Mouse (Mus musculus) adrenal gland, postnatal 25 days (tissue): ENCODE measurements at regions not wholly inside any gene's neighbourhood (a gene's known extent, or its start where the extent isn't known, plus 50 kb on each side); places are given as distances from the start of the nearest gene placed in this dataset.

ENCODE experiments used
- DNase-seq: peaks from one replicate; pipeline ENCODE4 v3.0.0; 2021; ENCODE audit warnings: mixed read lengths

DNA sequence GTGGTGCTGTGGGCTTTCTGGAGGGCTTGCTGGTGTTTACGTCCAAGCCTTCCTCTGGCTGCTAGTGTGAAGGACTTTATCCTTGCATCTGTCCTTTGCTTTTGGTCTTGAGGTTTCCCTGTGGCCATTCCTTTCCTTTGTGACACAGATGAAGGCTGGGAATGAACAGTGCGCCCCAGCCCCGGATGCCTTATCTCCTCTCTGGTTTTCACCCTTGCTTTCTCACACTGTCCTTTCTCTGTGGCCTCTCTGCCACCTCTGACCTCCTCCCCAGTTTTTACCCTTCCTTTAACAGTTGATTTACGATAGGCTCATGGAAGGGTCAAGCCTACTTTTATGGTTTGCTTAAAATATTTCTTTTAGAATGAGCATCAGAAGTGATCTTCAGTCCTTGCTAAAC, 53.2 kb downstream of the Gas1 start:
- DNase-seq: no peak

GRCm38 (mm10) chr13:60123174-60123587, 54.0 kb downstream of the Gas1 start:
- DNase-seq: no peak

GRCm38 (mm10) chr13:60122341-60123173, 54.6 kb downstream of the Gas1 start:
- DNase-seq: no peak

DNA sequence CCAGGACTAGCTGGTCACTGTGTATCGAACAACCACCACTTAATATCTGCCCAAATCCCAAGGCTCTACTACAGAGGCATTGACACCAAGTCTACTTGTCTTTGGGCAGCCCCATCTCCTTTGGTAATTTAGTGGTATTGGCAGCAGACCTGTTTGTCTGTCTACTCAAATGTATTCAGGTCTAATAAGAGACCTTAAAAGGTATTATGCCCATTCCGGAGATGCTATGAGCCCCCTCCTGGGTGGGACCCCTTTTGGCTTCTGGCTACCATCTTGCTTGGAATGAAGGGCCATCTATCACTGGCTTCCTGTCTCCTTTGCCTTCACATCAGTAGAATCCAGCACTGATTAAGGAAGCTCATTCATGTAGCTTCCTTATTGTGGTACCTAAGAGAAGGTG, 65.7 kb downstream of the Gas1 start:
- no peak for DNase-seq

DNA sequence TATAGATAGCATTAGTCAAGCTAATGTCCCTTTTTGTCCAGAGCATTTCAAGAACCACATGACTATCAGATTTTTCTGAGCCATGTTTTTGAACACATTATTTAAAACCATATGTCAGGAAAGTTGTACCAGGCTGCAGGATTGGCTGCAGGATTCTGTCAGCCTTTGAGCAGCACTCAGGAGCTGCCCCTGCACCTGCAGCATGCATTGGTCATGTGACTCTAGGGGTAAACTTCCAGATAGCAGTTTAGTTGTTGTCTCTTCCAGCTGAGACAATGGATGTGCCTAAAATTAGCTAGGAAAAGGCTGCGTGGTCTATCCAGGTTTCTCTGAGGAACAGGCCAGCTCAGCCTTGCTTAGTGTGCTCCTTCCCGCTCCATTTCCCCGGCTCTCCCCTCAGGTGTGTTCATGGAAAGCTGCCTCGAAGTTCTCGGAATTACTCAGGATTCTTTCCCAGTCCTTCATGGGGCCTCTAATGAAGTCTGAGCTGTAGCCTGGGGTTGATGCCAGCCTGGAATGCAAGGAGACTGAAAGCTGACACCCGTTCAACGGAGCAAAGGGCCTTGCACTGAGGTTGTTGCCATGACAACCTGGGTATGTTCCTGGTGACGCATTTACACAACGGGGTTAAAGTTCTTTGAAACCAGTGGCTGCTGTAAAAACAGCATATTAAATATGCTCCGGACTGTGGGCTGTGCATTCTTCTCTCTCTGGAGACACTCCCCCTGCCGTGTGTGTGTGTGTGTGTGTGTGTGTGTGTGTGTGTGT, 66.9 kb downstream of the Gas1 start:
- peak; percentile 75 for DNase-seq

DNA sequence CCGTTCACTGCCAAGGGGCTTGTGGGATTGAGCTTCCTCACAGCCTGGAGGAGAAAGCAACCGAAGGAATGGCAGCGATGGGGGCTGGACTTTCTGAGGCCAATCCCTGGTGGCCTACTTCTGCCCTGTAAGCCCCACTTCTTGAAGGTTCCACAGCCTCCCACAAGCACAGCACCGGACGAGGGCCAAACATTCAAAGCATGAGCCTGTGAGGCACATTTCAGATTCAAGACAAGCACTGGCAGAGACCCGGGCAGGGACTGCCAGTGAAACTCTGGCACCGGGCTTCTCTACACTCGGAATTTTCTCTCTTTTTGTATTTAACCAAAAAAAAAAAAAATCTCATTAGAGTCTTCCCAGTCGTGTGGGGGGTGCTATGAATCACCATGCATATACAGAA, 71.9 kb downstream of the Gas1 start:
- no peak for DNase-seq

- no peak for DNase-seq
Observed at GRCm38 (mm10) chr13:60101651-60102050, 75.5 kb downstream of the Gas1 start.

DNA sequence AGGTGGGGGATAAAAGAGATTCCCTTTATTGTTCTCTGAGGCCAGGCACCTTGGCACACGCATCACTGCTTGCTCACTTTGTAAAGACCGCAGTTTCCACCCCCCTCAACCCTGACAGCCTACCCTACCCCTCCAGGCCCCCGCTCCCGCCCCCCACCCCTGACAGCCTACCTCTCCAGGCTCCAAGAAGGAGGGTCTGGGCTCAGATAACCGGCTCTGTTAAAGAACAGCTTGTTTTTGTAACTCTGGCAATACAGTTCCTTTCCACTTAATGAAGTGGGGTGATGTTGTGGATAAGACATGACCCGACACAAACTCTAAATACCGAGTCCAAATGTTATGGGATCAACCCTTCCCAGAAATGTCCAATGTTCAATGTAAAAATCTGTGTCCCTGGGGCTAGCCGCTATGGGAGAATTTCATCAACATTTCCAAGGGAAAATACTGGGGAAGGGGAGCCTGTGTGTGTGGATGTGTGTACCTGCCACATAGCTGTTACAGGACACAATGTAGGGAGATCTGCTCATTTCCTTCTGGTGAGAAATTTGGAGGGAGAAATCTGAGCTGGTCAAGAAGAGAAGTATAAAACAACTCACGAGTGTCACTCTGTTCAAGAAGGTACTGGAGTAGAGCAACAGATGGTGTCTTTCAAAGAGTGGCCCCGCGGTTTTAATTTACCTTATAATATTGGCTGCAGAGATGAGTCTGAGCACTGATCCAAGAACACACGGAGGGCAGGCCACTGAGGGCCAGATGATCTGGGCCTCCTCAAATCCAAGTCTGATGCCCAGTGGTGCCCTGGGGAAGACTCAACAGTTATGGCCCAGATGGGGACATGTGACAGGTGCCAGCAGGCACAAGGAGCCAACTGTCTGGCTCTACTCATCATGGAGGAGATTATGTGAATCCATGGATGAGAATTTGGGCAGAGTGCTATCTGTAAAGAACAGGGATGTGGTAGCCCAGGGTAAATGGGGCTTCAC, 76.7 kb downstream of the Gas1 start:
- DNase-seq: no peak

GRCm38 (mm10) chr13:60099469-60100129, 77.6 kb downstream of the Gas1 start:
- no peak for DNase-seq

- DNase-seq: no peak
Observed at GRCm38 (mm10) chr13:60098394-60098793, 78.8 kb downstream of the Gas1 start.

DNA sequence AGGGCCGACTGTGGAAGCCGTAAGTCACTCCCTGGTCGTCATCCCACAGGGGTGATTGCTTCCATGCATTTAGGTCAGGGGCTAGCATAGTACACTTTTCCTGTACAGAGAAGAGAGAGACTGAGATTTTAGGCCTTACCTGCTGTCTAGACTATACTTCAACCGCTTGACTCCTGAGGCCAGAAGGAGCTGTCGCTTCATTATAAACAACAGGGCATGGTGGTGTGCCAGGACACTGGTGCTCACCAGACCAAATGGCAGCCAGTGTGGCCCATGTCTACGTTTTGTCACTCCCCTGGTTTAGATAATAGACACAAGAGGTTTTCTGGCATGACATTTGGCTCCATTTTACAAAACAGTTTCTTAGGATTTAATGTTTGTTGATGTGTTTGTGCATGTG, 79.4 kb downstream of the Gas1 start:
- no peak for DNase-seq

- DNase-seq: no peak
Observed at GRCm38 (mm10) chr13:60086657-60087056, 90.5 kb downstream of the Gas1 start.

DNA sequence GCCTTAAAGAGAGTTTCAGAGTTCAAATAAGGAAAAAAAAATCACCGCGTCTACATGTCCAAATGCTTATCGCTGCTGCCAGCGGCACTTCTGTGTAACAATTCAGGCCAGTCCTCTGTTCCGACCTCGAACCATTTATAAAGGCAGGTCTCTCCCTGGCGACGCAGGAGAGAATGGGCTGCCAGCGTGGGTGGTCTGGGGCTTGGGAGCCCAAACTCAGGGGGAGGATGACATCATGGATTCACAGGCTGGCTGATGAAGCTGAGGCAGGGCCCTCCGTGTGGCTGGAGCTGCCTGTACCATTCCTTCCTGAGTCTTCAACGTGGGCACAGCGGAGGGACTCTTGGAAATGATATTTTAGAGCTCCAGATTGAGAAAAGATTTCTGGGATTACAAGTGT, 92.2 kb downstream of the Gas1 start:
- no peak for DNase-seq

- no peak for DNase-seq
Observed at GRCm38 (mm10) chr13:60084290-60084689, 92.9 kb downstream of the Gas1 start.

- no peak for DNase-seq
Observed at GRCm38 (mm10) chr13:60080113-60080512, 97.1 kb downstream of the Gas1 start.

DNA sequence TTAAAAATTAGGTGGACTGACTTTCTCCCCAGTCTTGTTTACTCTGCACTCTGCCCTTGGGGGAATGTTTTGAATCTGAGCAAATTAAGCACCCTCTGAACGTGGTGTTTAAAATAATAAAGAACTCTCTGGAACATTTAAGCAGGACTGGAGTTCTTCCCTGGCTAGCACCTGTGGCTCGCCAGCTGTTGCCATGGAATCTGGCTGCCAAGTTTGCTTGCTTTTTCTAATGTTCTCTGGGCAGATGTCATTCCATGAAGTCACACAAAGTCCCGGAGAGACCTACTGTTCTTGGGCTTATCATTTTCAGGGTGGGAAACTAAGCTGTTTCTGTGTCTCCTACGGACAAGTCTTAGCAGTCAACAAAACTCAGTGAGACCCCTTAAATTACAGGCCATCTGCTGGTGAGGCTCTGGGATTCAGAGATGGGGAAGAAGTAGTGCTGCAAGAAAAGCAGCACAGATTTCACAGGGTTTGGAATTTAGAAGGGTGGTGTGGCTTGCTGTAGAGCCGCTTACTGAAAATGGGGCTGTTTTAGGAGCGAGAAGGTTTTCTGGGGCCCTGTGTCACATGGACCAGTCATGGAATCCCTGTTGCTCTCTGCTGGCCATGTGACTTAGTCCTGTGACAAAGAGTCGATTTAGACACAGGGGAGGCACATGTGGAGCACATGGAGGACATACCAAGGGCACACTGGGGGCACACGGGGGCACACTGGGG, 98.7 kb downstream of the Gas1 start:
- no peak for DNase-seq

- DNase-seq: no peak
Observed at GRCm38 (mm10) chr13:60076147-60076800, 100.9 kb downstream of the Gas1 start.

- no peak for DNase-seq
Observed at GRCm38 (mm10) chr13:60071595-60071994, 105.6 kb downstream of the Gas1 start.

DNA sequence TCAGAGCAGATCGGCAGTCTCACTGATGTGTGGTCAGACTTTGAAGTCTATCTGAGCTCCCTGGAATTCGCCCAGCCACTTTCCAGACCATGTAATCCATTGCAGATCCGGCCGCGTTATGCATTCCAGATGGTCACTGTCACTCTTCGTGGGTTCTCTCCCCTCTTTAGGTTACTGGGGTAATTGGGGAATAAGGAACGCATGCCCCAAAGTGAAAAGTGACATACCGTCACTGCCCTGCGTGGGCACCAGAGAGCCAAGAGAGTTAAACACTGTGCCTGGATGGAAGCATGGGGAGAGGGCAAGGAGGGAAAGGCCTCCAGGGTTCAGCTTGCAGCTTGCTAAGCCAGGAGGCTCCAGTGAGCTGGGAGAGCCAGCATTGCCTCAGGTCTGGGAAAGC, 108.0 kb downstream of the Gas1 start:
- DNase-seq: peak; percentile 19

DNA sequence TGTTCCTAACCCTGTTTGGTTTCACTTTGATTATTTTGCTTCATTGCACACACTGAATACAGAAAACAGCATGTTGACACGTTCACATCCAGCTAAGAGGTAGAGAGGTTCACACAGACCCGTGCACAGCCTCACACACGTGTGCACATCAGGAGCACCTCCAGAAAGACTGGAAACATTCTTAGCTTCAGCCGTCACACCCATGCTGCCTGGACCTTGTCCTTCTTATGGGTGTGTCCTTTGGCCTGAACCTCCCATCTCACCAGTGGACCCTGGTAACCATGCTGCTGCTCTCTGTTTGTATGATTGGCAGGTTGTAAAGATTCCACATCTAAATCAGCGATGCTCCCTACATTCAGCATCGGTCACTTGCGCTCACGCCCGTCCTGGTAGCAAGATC, 109.8 kb downstream of the Gas1 start:
- no peak for DNase-seq

GRCm38 (mm10) chr13:60061589-60061988, 115.6 kb downstream of the Gas1 start:
- DNase-seq: no peak
